Mouse (Mus musculus): ENCODE measurements around the gene Pcgf3. TPM values are rescaled to one million over a fixed set of nuclear protein-coding genes. Genes with fewer than 3 reads are reported as not detected.

Gene Pcgf3
- 5.3 and 5.8 TPM in 2 replicates for polyA plus RNA-seq (2015; fragmentation: Nextera tagmentation; extraction: Ambion mirVana)

DNA sequence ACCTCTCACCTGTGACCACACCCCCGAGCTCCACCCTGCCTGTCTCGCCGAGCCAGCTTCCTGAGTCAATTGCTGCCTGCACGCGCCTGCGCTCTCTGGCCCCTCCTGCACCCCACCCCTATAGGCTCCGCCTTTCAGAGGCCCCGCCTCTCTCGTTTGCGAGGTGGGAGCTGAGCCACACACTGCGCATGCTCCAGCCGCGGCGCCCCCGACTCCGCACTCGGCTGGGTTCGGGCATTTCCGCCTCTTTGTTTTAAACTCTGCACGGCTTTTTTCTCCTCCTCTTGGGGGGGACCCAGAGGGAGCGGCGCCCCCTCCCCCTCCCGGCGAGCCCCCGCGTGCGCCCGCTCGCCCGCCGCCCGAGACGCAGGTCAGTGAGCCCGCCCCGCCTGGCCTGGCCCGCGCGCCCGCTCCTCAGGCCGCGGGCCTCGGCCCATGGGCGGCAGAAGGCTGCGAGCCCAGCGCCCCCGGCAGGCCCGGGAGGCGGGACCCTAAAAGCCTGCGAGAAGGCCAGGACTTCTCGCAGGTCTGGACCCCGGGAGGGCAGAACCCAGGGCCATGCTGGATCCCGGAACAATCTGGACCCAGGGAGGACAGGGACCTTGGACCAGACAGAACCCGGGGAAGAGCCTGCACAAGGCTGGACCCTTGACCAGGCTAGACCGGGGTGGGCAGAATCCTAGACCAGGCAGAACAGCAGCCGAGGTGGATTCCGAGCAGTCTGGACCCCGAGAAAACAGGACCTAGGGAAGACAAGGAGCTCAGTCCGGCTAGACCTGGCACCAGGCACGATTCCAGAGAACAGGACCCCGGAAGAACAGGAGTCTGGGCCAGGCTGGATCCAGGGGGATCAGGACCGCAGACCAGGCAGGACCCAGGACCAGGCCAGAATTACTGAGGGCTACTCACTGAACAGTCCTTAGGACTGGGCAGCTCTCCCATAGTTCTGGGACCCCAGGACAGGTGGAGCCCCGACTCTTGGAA, at the start of gene Pcgf3:
Pcgf3 (plus strand) TSS at position 151 of the 984 bp plus-strand sequence.
- no peaks in the 10 kb centered on the region for H3K9me3 ChIP-seq (replicated peaks)
- peak within 1 kb of the TSS; percentile 85 for H3K27ac ChIP-seq (replicated peaks)
- H3K4me3 ChIP-seq (replicated peaks), result peak within 1 kb of the TSS; percentile 87
- H3K27me3 ChIP-seq, result peaks cover 8% of the 10 kb centered on the region; the same call in 1 of the 2 replicates
- ATAC-seq (ENCODE audit: insufficient read depth), result peak; percentile 94
- WGBS (ENCODE audit: insufficient replicate concordance), result under 1% methylated on average over 62 of the region's 62 CpGs
- H3K36me3 ChIP-seq (replicated peaks), result no peaks in the 10 kb centered on the region
- peaks cover 54% of the 10 kb centered on the region for H3K4me1 ChIP-seq (replicated peaks)
- H3K4me2 ChIP-seq, result peak within 1 kb of the TSS; percentile 88
- peak within 1 kb of the TSS; percentile 97 for H3K9ac ChIP-seq

DNA sequence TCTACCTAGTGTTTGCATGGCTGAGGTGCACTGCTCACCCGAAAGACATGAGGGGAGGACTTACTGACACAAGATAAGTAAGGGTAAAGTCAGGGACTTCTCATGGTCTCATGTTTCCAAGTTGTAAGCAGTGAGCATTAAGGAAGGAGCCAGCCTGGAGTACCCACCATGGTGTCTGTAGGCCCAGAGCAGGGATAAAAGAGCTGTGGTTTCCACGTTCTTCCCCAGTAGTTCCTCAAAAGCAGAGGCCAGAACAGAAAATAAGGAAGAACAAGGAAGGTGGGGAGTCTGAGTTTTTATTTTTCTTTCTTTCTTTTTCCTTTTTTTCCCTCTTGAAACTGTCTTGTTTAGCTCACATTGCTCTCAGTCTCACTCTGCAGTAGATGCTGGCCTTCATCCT, 46.3 kb upstream of the Pcgf3 start:
- H3K27ac ChIP-seq (replicated peaks), result no peak overlapping the region
- no peaks in the 10 kb centered on the region for H3K27me3 ChIP-seq
- H3K4me3 ChIP-seq (replicated peaks), result no peak overlapping the region
- ATAC-seq (ENCODE audit: insufficient read depth), result no peak
- H3K4me1 ChIP-seq (replicated peaks), result no peaks in the 10 kb centered on the region
- H3K4me2 ChIP-seq, result no peak overlapping the region
- 31% methylated on average over 2 of the region's 2 CpGs for WGBS (ENCODE audit: insufficient replicate concordance)
- no peaks in the 10 kb centered on the region for H3K9me3 ChIP-seq (replicated peaks)
- no peaks in the 10 kb centered on the region for H3K36me3 ChIP-seq (replicated peaks)
- no peak overlapping the region for H3K9ac ChIP-seq

DNA sequence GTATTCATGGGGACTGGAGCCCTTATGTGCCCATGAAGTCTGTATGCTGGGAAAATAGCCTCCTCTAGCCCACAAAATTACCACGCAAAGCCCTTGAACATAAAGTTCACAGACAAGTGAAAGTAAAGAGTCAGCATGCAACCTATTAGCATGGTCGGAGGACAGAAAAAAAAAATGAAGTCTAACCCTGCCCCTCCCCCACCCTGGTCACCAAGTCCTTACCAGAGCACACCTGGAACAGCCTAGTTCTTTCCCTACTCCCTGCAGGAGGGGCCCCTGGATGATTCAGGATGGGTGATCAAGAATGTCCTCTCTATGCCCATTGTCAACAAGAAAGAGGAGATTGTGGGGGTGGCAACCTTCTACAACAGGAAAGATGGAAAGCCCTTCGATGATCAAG, 38.3 kb upstream of the Pcgf3 start:
- Histone ChIP-seq H3K27ac (replicated peaks) (no peak overlapping the region), H3K36me3 (replicated peaks) (no peaks in the 10 kb centered on the region), H3K9ac (no peak overlapping the region), H3K4me3 (replicated peaks) (no peak overlapping the region), H3K27me3 (no peaks in the 10 kb centered on the region), H3K4me2 (no peak overlapping the region), H3K4me1 (replicated peaks) (0 out of 2 replicates have a peak, but pooled peaks cover 3% of the 10 kb centered on the region), H3K9me3 (replicated peaks) (no peaks in the 10 kb centered on the region)
- 61% methylated on average over 3 of the region's 3 CpGs for WGBS (ENCODE audit: insufficient replicate concordance)
- no peak for ATAC-seq (ENCODE audit: insufficient read depth)

DNA sequence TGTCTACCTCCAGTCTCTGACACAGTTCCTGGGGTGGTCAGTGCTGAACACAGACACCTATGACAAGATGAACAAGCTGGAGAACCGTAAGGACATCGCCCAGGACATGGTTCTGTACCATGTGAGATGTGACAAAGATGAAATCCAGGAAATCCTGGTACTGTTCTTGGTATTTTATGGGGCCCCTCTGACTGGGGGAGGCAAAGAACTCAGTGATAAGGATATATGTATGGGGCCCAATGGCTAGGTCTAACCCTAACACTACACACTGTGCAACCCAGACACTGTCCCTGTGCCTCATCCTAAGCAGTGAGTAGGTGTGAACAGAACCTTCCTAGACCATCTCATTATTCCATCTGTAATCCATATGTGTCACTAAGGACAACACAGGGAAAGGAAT, 37.6 kb upstream of the Pcgf3 start:
- no peaks in the 10 kb centered on the region for H3K36me3 ChIP-seq (replicated peaks)
- H3K27ac ChIP-seq (replicated peaks), result no peak overlapping the region
- no peaks in the 10 kb centered on the region for H3K27me3 ChIP-seq
- 0 out of 2 replicates have a peak, but pooled peaks cover 3% of the 10 kb centered on the region for H3K4me1 ChIP-seq (replicated peaks)
- no peak overlapping the region for H3K4me3 ChIP-seq (replicated peaks)
- H3K9ac ChIP-seq, result no peak overlapping the region
- H3K9me3 ChIP-seq (replicated peaks), result no peaks in the 10 kb centered on the region
- 57% methylated on average over 2 of the region's 2 CpGs for WGBS (ENCODE audit: insufficient replicate concordance)
- H3K4me2 ChIP-seq, result no peak overlapping the region
- ATAC-seq (ENCODE audit: insufficient read depth), result no peak

DNA sequence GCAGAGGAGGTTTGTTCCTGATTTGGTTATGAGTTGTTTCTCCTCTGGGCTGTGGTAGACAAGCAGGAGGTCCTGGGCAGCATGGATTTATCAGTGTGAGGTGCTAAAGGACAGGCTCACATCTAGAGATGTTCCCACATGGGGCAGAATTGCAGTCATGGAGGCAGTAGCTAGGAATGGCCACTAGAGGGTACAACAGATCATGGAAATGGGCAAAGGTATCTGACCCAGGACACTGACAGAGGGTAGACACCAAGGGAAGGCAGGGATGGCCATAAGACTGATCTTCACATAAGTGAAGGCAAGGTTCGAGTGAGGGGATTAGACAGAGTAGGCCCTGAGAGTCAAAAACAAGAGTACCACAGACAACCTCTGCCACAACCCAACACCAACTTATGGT, 33.8 kb upstream of the Pcgf3 start:
- H3K4me3 ChIP-seq (replicated peaks), result no peak overlapping the region
- H3K27ac ChIP-seq (replicated peaks), result no peak overlapping the region
- H3K9ac ChIP-seq, result no peak overlapping the region
- H3K4me1 ChIP-seq (replicated peaks), result peaks cover 6% of the 10 kb centered on the region; the same call in 1 of the 2 replicates
- no peaks in the 10 kb centered on the region for H3K9me3 ChIP-seq (replicated peaks)
- H3K27me3 ChIP-seq, result no peaks in the 10 kb centered on the region
- peaks cover 30% of the 10 kb centered on the region for H3K36me3 ChIP-seq (replicated peaks)
- ATAC-seq (ENCODE audit: insufficient read depth), result peak; percentile 47
- no peak overlapping the region for H3K4me2 ChIP-seq
- WGBS (ENCODE audit: insufficient replicate concordance), result 52% methylated on average over 1 of the region's 1 CpGs

DNA sequence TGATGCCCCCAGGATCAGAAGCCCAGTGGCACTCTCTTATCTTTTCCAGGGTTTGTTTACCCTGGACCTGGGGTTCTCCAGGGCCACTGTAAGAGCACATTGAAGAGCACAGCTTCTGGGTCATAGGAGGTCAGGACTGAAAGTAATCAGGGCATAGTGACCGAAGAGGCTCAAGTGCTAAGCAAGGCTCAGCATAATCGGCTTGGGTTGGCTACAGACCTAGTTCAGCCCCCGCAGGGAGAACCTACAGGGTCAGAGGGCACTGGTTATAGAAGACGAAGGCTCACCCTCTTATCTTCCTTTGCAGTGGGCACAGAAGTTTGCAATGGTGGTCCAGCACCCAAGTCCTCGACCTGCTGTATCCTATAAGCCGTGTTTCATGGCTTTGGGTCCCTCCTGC, 29.8 kb upstream of the Pcgf3 start:
- H3K27me3 ChIP-seq, result peaks cover 3% of the 10 kb centered on the region; the same call in 1 of the 2 replicates
- H3K9ac ChIP-seq, result no peak overlapping the region
- no peak for ATAC-seq (ENCODE audit: insufficient read depth)
- H3K27ac ChIP-seq (replicated peaks), result no peak overlapping the region
- H3K4me3 ChIP-seq (replicated peaks), result no peak overlapping the region
- H3K36me3 ChIP-seq (replicated peaks), result peaks cover 36% of the 10 kb centered on the region
- WGBS (ENCODE audit: insufficient replicate concordance), result 72% methylated on average over 6 of the region's 6 CpGs
- no peak overlapping the region for H3K4me2 ChIP-seq
- no peaks in the 10 kb centered on the region for H3K9me3 ChIP-seq (replicated peaks)
- peaks cover 23% of the 10 kb centered on the region for H3K4me1 ChIP-seq (replicated peaks)

DNA sequence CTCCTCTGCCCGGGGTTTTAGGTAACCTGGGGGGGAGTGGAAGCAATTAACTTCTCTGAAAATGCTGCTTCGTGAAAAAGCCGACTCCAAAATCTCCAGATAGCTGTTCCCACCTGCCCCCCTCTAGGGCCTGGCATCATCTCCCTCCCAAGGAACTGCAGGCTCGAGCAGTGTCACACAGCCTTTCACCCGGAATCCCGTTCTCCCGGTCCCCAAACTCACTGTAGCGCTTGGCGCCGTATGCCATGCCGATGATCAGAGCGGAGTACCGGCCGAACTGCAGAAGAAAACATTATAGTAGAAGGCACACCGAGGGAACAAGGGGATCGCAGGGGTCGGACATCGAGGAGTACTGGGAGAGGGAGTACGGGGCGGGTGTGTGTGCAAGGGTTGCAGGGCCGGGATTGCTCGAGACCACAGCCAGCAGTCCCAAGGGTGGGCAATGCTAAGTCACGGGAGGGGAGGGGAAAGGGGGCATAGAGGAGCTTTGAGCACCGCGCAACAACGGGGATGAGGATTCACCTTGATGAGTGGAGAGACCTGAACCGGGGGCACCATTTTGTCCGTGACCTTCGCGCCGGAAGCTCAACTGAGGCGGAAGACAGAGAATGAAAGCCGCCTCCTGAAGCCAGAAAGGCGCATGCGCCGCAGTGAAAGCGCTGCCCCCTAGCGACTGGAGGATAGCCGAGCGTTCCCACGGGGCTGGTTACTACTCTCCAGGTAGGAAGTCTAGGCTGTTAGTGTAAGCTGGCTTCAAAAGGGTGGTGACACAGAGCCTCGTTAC, 27.0 kb upstream of the Pcgf3 start, which contains the start of gene Atp5k:
Atp5k (minus strand) TSS at position 645 of the 784 bp plus-strand sequence.
- WGBS (ENCODE audit: insufficient replicate concordance), result under 1% methylated on average over 42 of the region's 42 CpGs
- Histone ChIP-seq H3K9ac (peak within 1 kb of the TSS; percentile 86), H3K36me3 (replicated peaks) (peaks cover 34% of the 10 kb centered on the region), H3K9me3 (replicated peaks) (no peaks in the 10 kb centered on the region), H3K27ac (replicated peaks) (peak within 1 kb of the TSS; percentile 56; the same call in 1 of the 2 replicates), H3K4me3 (replicated peaks) (peak within 1 kb of the TSS; percentile 90), H3K27me3 (peaks cover 5% of the 10 kb centered on the region; the same call in 1 of the 2 replicates), H3K4me1 (replicated peaks) (peaks cover 23% of the 10 kb centered on the region), H3K4me2 (peak within 1 kb of the TSS; percentile 85)
- ATAC-seq (ENCODE audit: insufficient read depth), result peak; percentile 87

DNA sequence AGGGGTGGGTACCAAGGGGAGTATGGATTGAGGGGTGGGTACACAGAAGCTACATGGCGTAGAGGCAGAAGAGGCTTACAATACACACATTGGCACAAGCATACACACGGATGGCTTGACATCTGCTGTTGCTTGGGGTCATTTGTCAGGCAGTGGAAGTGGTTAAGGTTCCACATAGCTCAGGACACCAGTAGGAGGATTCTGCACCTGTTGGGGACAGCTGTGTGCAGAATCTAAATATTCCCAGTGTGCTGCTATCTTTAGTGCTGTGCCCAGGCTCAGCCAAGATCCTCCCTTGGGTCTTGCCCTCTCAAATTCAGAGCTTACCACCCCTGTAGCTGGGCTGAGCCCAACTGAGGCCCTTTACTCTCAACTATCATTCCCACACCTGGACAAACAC, 24.9 kb upstream of the Pcgf3 start:
- WGBS (ENCODE audit: insufficient replicate concordance), result 58% methylated on average over 2 of the region's 2 CpGs
- H3K27me3 ChIP-seq, result peaks cover 5% of the 10 kb centered on the region; the same call in 1 of the 2 replicates
- no peak for ATAC-seq (ENCODE audit: insufficient read depth)
- H3K4me2 ChIP-seq, result no peak overlapping the region
- H3K9ac ChIP-seq, result no peak overlapping the region
- H3K4me3 ChIP-seq (replicated peaks), result no peak overlapping the region
- H3K4me1 ChIP-seq (replicated peaks), result peaks cover 23% of the 10 kb centered on the region
- no peaks in the 10 kb centered on the region for H3K9me3 ChIP-seq (replicated peaks)
- peaks cover 15% of the 10 kb centered on the region; the same call in 1 of the 2 replicates for H3K36me3 ChIP-seq (replicated peaks)
- H3K27ac ChIP-seq (replicated peaks), result no peak overlapping the region

DNA sequence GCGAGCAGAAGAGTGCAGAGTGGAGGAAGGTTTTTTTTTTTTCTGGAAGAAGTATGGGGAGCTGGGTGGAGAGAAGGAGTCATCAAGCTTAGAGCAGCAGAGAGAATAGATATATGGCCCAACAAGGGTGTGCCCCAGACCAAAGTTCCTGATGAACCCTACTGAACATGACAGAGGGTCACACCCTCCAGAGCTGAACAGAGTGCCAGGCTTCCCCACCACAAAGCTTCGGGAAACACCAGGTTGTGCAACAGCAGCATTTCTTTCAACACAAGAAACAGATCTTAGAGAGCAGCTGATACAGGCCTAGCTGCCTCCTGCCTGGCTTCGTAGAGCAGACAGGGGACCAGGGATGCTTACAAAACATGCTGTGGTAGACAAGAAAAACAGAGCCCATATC, 14.1 kb upstream of the Pcgf3 start:
- ATAC-seq (ENCODE audit: insufficient read depth), result no peak
- Histone ChIP-seq H3K4me3 (replicated peaks) (no peak overlapping the region), H3K4me2 (0 out of 2 replicates have a peak overlapping the region, but pooled peaks have one; percentile 3), H3K9ac (no peak overlapping the region), H3K27me3 (peaks cover 13% of the 10 kb centered on the region; the same call in 1 of the 2 replicates), H3K9me3 (replicated peaks) (no peaks in the 10 kb centered on the region), H3K4me1 (replicated peaks) (peaks cover 46% of the 10 kb centered on the region), H3K27ac (replicated peaks) (no peak overlapping the region), H3K36me3 (replicated peaks) (no peaks in the 10 kb centered on the region)
- 50% methylated on average over 3 of the region's 3 CpGs for WGBS (ENCODE audit: insufficient replicate concordance)

DNA sequence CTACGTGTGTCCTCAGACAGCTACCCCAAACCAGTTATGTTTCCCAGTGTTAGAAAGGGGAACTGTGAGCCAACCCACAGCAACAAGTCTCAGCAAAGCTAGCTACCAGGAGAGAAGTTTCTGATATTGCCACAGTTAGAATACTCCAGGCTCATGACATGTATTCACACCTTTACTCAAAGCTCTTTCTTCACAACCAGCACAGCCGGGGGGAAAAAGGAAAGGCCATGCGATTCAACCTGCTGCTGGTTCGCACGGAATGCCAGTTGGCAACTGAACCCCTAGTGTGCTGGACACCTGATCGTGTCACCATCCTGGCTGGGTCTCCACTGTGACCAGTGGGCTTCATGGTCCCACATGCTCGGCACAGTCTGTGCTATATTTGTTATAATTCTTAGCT, 13.2 kb upstream of the Pcgf3 start:
- Histone ChIP-seq H3K4me2 (peak overlapping the region; percentile 77), H3K27ac (replicated peaks) (no peak overlapping the region), H3K9ac (no peak overlapping the region), H3K36me3 (replicated peaks) (no peaks in the 10 kb centered on the region), H3K4me3 (replicated peaks) (no peak overlapping the region), H3K27me3 (peaks cover 13% of the 10 kb centered on the region; the same call in 1 of the 2 replicates), H3K9me3 (replicated peaks) (no peaks in the 10 kb centered on the region), H3K4me1 (replicated peaks) (peaks cover 54% of the 10 kb centered on the region)
- 67% methylated on average over 7 of the region's 7 CpGs for WGBS (ENCODE audit: insufficient replicate concordance)
- no peak for ATAC-seq (ENCODE audit: insufficient read depth)

Data from liver, embryonic 15.5 days (tissue).